Mouse (Mus musculus): Measurements from ENCODE around the gene Prap1.
"Not testable (repeated sequence)": the region's sequence is repeated elsewhere in the genome, so short reads cannot be mapped to it uniquely, and the experiment has no call there.

Gene Prap1

GRCm38 (mm10) chr7:140134033-140134432 lies 40.8 kb downstream of the Prap1 start:
- not testable (repeated sequence) for DNase-seq (ENCODE audit: low spot score)

GRCm38 (mm10) chr7:140135106-140135770 lies 42.0 kb downstream of the Prap1 start:
- peak; percentile 55 for DNase-seq (ENCODE audit: low spot score)

GRCm38 (mm10) chr7:140137135-140138020 lies 44.2 kb downstream of the Prap1 start, which contains the start of gene Mtg1:
Mtg1 (plus strand) TSS chr7:140137564.
- DNase-seq (ENCODE audit: low spot score), result peak; percentile 95

- DNase-seq (ENCODE audit: low spot score), result no peak
Measured at GRCm38 (mm10) chr7:140138021-140138310, 44.8 kb downstream of the Prap1 start.

GRCm38 (mm10) chr7:140141350-140141749 lies 48.2 kb downstream of the Prap1 start:
- DNase-seq (ENCODE audit: low spot score), result peak; percentile 73

- no peak for DNase-seq (ENCODE audit: low spot score)
Measured at GRCm38 (mm10) chr7:140144550-140144949, 51.4 kb downstream of the Prap1 start.
